Mouse (Mus musculus): ENCODE data around the gene Igf1r. TPM values are rescaled to one million over a fixed set of nuclear protein-coding genes. Genes with fewer than 3 reads are reported as not detected.
"Not testable (repeated sequence)": the region's sequence is repeated elsewhere in the genome, so short reads cannot be mapped to it uniquely, and the experiment has no call there.

The Igf1r gene
- polyA plus RNA-seq, 1 experiment from 2014 or later, result 25.6 TPM

- Histone ChIP-seq H3K36me3 (no peaks in the 10 kb centered on the region), H3K4me2 (no peak overlapping the region), H3K4me1 (replicated peaks) (peaks cover 13% of the 10 kb centered on the region), H3K27ac (ENCODE audit: poor library complexity, severe bottlenecking) (no peak overlapping the region), H3K27me3 (replicated peaks) (peaks cover 28% of the 10 kb centered on the region), H3K9ac (no peak overlapping the region), H3K9me3 (replicated peaks) (no peaks in the 10 kb centered on the region), H3K4me3 (no peak overlapping the region)
- 86% methylated on average over 7 of the region's 7 CpGs for WGBS
- no peak for ATAC-seq (ENCODE audit: insufficient number of reproducible peaks, low FRiP score)
Observed at GRCm38 (mm10) chr7:68279481-68279880, 326.9 kb downstream of the Igf1r start.

- Histone ChIP-seq H3K27me3 (replicated peaks) (peaks cover 23% of the 10 kb centered on the region), H3K9me3 (replicated peaks) (no peaks in the 10 kb centered on the region), H3K27ac (ENCODE audit: poor library complexity, severe bottlenecking) (no peak overlapping the region), H3K36me3 (no peaks in the 10 kb centered on the region), H3K4me1 (replicated peaks) (peaks cover 13% of the 10 kb centered on the region), H3K4me2 (no peak overlapping the region), H3K9ac (no peak overlapping the region), H3K4me3 (no peak overlapping the region)
- WGBS, result 79% methylated on average over 19 of the region's 19 CpGs
- ATAC-seq (ENCODE audit: insufficient number of reproducible peaks, low FRiP score), result no peak
Observed at GRCm38 (mm10) chr7:68280352-68280869, 327.8 kb downstream of the Igf1r start.

GRCm38 (mm10) chr7:68281341-68281740, 328.7 kb downstream of the Igf1r start:
- Histone ChIP-seq H3K9ac (no peak overlapping the region), H3K36me3 (no peaks in the 10 kb centered on the region), H3K27ac (ENCODE audit: poor library complexity, severe bottlenecking) (no peak overlapping the region), H3K27me3 (replicated peaks) (peaks cover 23% of the 10 kb centered on the region), H3K4me1 (replicated peaks) (peaks cover 13% of the 10 kb centered on the region), H3K4me2 (no peak overlapping the region), H3K4me3 (no peak overlapping the region), H3K9me3 (replicated peaks) (no peaks in the 10 kb centered on the region)
- ATAC-seq (ENCODE audit: insufficient number of reproducible peaks, low FRiP score), result no peak
- 69% methylated on average over 5 of the region's 5 CpGs for WGBS

GRCm38 (mm10) chr7:68282304-68283132, 329.9 kb downstream of the Igf1r start:
- H3K9ac ChIP-seq, result no peak overlapping the region
- H3K27ac ChIP-seq (ENCODE audit: poor library complexity, severe bottlenecking), result no peak overlapping the region
- H3K27me3 ChIP-seq (replicated peaks), result peaks cover 16% of the 10 kb centered on the region
- no peaks in the 10 kb centered on the region for H3K36me3 ChIP-seq
- no peak overlapping the region for H3K4me3 ChIP-seq
- peaks cover 10% of the 10 kb centered on the region for H3K4me1 ChIP-seq (replicated peaks)
- ATAC-seq (ENCODE audit: insufficient number of reproducible peaks, low FRiP score), result no peak
- H3K4me2 ChIP-seq, result no peak overlapping the region
- WGBS, result 75% methylated on average over 22 of the region's 22 CpGs
- no peaks in the 10 kb centered on the region for H3K9me3 ChIP-seq (replicated peaks)

GRCm38 (mm10) chr7:68283133-68283520, 330.5 kb downstream of the Igf1r start:
- not testable (repeated sequence) for ATAC-seq (ENCODE audit: insufficient number of reproducible peaks, low FRiP score); H3K36me3 ChIP-seq; H3K27ac ChIP-seq (ENCODE audit: poor library complexity, severe bottlenecking); H3K4me2 ChIP-seq; H3K9ac ChIP-seq; H3K9me3 ChIP-seq (replicated peaks); H3K4me3 ChIP-seq
- 64% methylated on average over 4 of the region's 4 CpGs for WGBS
- Histone ChIP-seq H3K27me3 (replicated peaks) (peaks cover 13% of the 10 kb centered on the region), H3K4me1 (replicated peaks) (peaks cover 10% of the 10 kb centered on the region)

Other genes with a start within 250 kb of the Igf1r start
- gene Synm, start 193.1 kb upstream of the Igf1r start, polyA plus RNA-seq (2016; fragmentation: Nextera tagmentation; extraction: Ambion mirVana), result 6.6 and 6.7 TPM in 2 replicates